Mouse (Mus musculus) limb, embryonic 14.5 days (tissue): Measurements from ENCODE around the gene Nipa2. TPM values are rescaled to one million over a fixed set of nuclear protein-coding genes. Genes with fewer than 3 reads are reported as not detected.

ENCODE experiments used
- ATAC-seq: fragments of 200-750 bp; cut with Nextera tagmentation; 2 replicates; pipeline ENCODE4 v1.8.0; 2017; ENCODE audit warnings: low read depth, moderate number of reproducible peaks, moderate TSS enrichment; ENCODE audit not compliant: low FRiP score
- DNase-seq: peaks from one replicate; pipeline ENCODE4 v3.0.0-alpha.2; 2015; ENCODE audit warnings: low spot score
- H3K27ac ChIP-seq: fragments of 300-500 bp; sonication (generic); replicated peaks from 2 replicates; pipeline ENCODE4 v1.5.1; 2014; ENCODE audit warnings: low read depth, mild to moderate bottlenecking, low read length, moderate library complexity, mixed read lengths
- H3K27me3 ChIP-seq: fragments of 300-500 bp; sonication (generic); 2 replicates; pipeline ENCODE4 v1.6.1; 2014; ENCODE audit warnings: low read length, mixed read lengths; ENCODE audit not compliant: control insufficient read depth, insufficient read depth
- H3K36me3 ChIP-seq: fragments of 300-500 bp; sonication (generic); 2 replicates; pipeline ENCODE4 v1.6.1; 2014; ENCODE audit warnings: mild to moderate bottlenecking, low read length, moderate library complexity, mixed read lengths; ENCODE audit not compliant: control insufficient read depth, insufficient read depth
- H3K4me1 ChIP-seq: fragments of 300-500 bp; sonication (generic); 2 replicates; pipeline ENCODE4 v1.6.1; 2014; ENCODE audit warnings: antibody characterized with exemption, low read length, mixed read lengths; ENCODE audit not compliant: control insufficient read depth, insufficient read depth
- H3K4me2 ChIP-seq: fragments of 300-500 bp; sonication (generic); replicated peaks from 2 replicates; pipeline ENCODE4 v1.6.1; 2014; ENCODE audit warnings: low read depth, mild to moderate bottlenecking, low read length, moderate library complexity; ENCODE audit not compliant: severe bottlenecking
- H3K4me3 ChIP-seq: fragments of 300-500 bp; sonication (generic); replicated peaks from 2 replicates; pipeline ENCODE4 v1.5.1; 2014; ENCODE audit warnings: low read length
- H3K9ac ChIP-seq: fragments of 300-500 bp; sonication (generic); 2 replicates; pipeline ENCODE4 v1.6.1; 2014; ENCODE audit warnings: mild to moderate bottlenecking, low read depth, low read length, moderate library complexity; ENCODE audit not compliant: severe bottlenecking
- H3K9me3 ChIP-seq: fragments of 300-500 bp; sonication (generic); 2 replicates; pipeline ENCODE4 v1.6.1; 2016; ENCODE audit warnings: low read length; ENCODE audit not compliant: control insufficient read depth
- POLR2A ChIP-seq: fragments of 200-500 bp; IDR thresholded peaks from 2 replicates; pipeline ENCODE4 v1.8.0; 2012; ENCODE audit warnings: inconsistent platforms, mild to moderate bottlenecking, moderate library complexity, borderline replicate concordance; ENCODE audit not compliant: insufficient read depth, insufficient read length; ENCODE audit errors: extremely low read depth
- WGBS: fragments of 180-500 bp; shearing (Covaris S2); extraction: QIAGEN DNeasy Blood & Tissue Kit; methylation state at CpG from one replicate; pipeline ENCODE4 v1.1.7; 2014; 5-methylcytosine and 5-hydroxymethylcytosine counted together
- polyA plus RNA-seq, 2 experiments: library from polyadenylated mRNA; depleted of rRNA in 1 of 2; stranded (reverse) in 1 of 2; unstranded in 1 of 2; fragments of >200 nt; fragmentation: Nextera tagmentation in 1 of 2; extraction: Ambion mirVana in 1 of 2; gene quantifications; 2 replicates each; pipeline versions ENCODE4 v1.2.1 to v1.2.3; 2012 to 2014

The Nipa2 gene
- polyA plus RNA-seq, 2 experiments: 24.4 to 50.0 TPM

- WGBS: 93% methylated on average over 5 of the region's 5 CpGs
Measured at GRCm38 (mm10) chr7:55912118-55912517, 50.2 kb downstream of the Nipa2 start.

GRCm38 (mm10) chr7:55911371-55911770, 50.9 kb downstream of the Nipa2 start:
- Histone ChIP-seq H3K4me3 (no peak overlapping the region), H3K4me2 (no peak overlapping the region), H3K27me3 (no peaks in the 10 kb centered on the region), H3K9ac (no peak overlapping the region), H3K4me1 (no peaks in the 10 kb centered on the region), H3K27ac (no peak overlapping the region), H3K36me3 (peaks cover 87% of the 10 kb centered on the region), H3K9me3 (no peaks in the 10 kb centered on the region)
- WGBS: 76% methylated on average over 8 of the region's 8 CpGs
- TF ChIP-seq POLR2A: no peak
- no peak for DNase-seq
- no peak for ATAC-seq

More at GRCm38 (mm10) chr7:55912118-55912517, 50.2 kb downstream of the Nipa2 start:
- no peak for DNase-seq
- H3K9me3 ChIP-seq: no peaks in the 10 kb centered on the region
- no peak for TF ChIP-seq POLR2A
- H3K9ac ChIP-seq: no peak overlapping the region
- no peak overlapping the region for H3K4me2 ChIP-seq
- H3K36me3 ChIP-seq: peaks cover 90% of the 10 kb centered on the region
- no peak overlapping the region for H3K4me3 ChIP-seq
- no peak for ATAC-seq
- H3K27ac ChIP-seq: no peak overlapping the region
- no peaks in the 10 kb centered on the region for H3K27me3 ChIP-seq
- H3K4me1 ChIP-seq: no peaks in the 10 kb centered on the region

- Histone ChIP-seq H3K27me3 (no peaks in the 10 kb centered on the region), H3K9ac (no peak overlapping the region), H3K4me1 (no peaks in the 10 kb centered on the region), H3K27ac (no peak overlapping the region), H3K4me3 (no peak overlapping the region), H3K36me3 (peaks cover 87% of the 10 kb centered on the region), H3K9me3 (no peaks in the 10 kb centered on the region), H3K4me2 (no peak overlapping the region)
- DNase-seq: no peak
- TF ChIP-seq POLR2A: no peak
- 77% methylated on average over 2 of the region's 2 CpGs for WGBS
- ATAC-seq: no peak
Measured at GRCm38 (mm10) chr7:55910356-55910755, 51.9 kb downstream of the Nipa2 start.

- Histone ChIP-seq H3K36me3 (peaks cover 87% of the 10 kb centered on the region), H3K9me3 (no peaks in the 10 kb centered on the region), H3K27me3 (no peaks in the 10 kb centered on the region), H3K27ac (no peak overlapping the region), H3K4me2 (no peak overlapping the region), H3K4me1 (no peaks in the 10 kb centered on the region), H3K9ac (no peak overlapping the region), H3K4me3 (no peak overlapping the region)
- WGBS: 88% methylated on average over 1 of the region's 1 CpGs
- ATAC-seq (no peak), DNase-seq (no peak)
- no peak for TF ChIP-seq POLR2A
Measured at GRCm38 (mm10) chr7:55909519-55909918, 52.8 kb downstream of the Nipa2 start.

- peaks cover 83% of the 10 kb centered on the region for H3K36me3 ChIP-seq
- 83% methylated on average over 2 of the region's 2 CpGs for WGBS
Measured at GRCm38 (mm10) chr7:55905449-55905848, 56.8 kb downstream of the Nipa2 start.

GRCm38 (mm10) chr7:55903766-55904165, 58.5 kb downstream of the Nipa2 start:
- no peak overlapping the region for H3K4me3 ChIP-seq
- no peak overlapping the region for H3K4me2 ChIP-seq
- no peak for ATAC-seq
- H3K4me1 ChIP-seq: no peaks in the 10 kb centered on the region
- peaks cover 83% of the 10 kb centered on the region for H3K36me3 ChIP-seq
- H3K27me3 ChIP-seq: no peaks in the 10 kb centered on the region
- no peak for TF ChIP-seq POLR2A
- no peaks in the 10 kb centered on the region for H3K9me3 ChIP-seq
- H3K27ac ChIP-seq: no peak overlapping the region
- WGBS: 73% methylated on average over 5 of the region's 5 CpGs
- no peak overlapping the region for H3K9ac ChIP-seq
- no peak for DNase-seq

More at GRCm38 (mm10) chr7:55905449-55905848, 56.8 kb downstream of the Nipa2 start:
- H3K4me2 ChIP-seq: no peak overlapping the region
- H3K27ac ChIP-seq: no peak overlapping the region
- DNase-seq: no peak
- no peaks in the 10 kb centered on the region for H3K9me3 ChIP-seq
- no peak for ATAC-seq
- H3K4me1 ChIP-seq: no peaks in the 10 kb centered on the region
- TF ChIP-seq POLR2A: no peak
- no peak overlapping the region for H3K4me3 ChIP-seq
- no peak overlapping the region for H3K9ac ChIP-seq
- H3K27me3 ChIP-seq: no peaks in the 10 kb centered on the region
